Comparison of ENCODE assay signal across 23 mouse cellular contexts in the genomic region with DNA sequence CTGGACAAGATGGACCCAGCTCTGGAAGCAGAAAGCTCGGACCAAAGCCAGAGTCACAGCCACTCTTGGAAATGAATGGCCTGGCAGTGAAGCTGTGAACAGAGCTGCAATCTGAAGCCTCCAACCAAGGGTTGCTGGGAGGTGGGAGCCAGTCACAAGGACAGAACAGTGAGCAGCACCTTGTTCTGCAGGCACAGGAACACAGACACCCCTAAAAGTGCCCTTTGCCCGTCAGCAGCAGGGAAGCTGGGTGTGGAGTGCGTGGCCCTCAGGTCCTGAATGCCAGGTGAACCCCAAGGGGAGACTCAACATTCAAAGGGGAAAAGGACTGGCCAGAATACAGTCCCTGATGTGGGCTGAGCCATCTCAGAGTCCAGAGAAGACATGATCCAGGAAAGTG. TPM values are rescaled to one million over a fixed set of nuclear protein-coding genes. Genes with fewer than 3 reads are reported as not detected.
A peak's percentile ranks its signal among the peaks of the same experiment; 100 is the strongest.
DNase-seq lines count a peak whose midpoint lies in the region; TF ChIP-seq lines count a peak whose summit lies in the region.
"Had no signal": no experiment of that assay in that cellular context is flagged by ENCODE, and none has a peak within 500 bp of the region (broad histone marks: within the 10 kb centered on the region; RNA-seq: fewer than 3 reads in every experiment).

No protein-coding gene starts in this region.

- peaks cover 28% of the 10 kb centered on the region for H3K4me1 ChIP-seq in small intestine, adult 2 months (ENCODE audit: control insufficient read depth, insufficient read depth, insufficient read length, low read length)
- H3K4me1 ChIP-seq: embryonic facial prominence, embryonic 12.5 days had no signal

- H3K36me3 ChIP-seq in small intestine, adult 2 months (ENCODE audit: control insufficient read depth, insufficient read depth, low read length) = peaks cover 31% of the 10 kb centered on the region
- H3K36me3 ChIP-seq: hindbrain, embryonic 15.5 days had no signal

- peak; percentile 5 for DNase-seq in cerebellum, adult 9-11 months
- DNase-seq in cerebellum, adult 9-10 months = no peak
- peak; percentile 3 to 8 for DNase-seq in layer of hippocampus, postnatal 10 days (ENCODE audit: low spot score in 2 of 2)
- no peak for DNase-seq in layer of hippocampus, postnatal 36 days
- DNase-seq in thymus, postnatal 14 days = peak; percentile 2
- no peak for DNase-seq in thymus, postnatal 36 days
- DNase-seq in ovary, postnatal 36 days (ENCODE audit: low spot score) = no peak
- DNase-seq: adrenal gland, adult 2 months; gastrocnemius, postnatal 25 days; heart, postnatal 14 days; kidney, adult 9 months; lung, postnatal 36 days; right cerebral cortex, postnatal 14 days had no signal

- TF ChIP-seq POLR2A in small intestine, adult 2 months (IDR thresholded peaks at IDR 0.05; ENCODE audit: low read depth, low read length) = no peak

- H3K4me3 ChIP-seq in small intestine, adult 2 months (ENCODE audit: low read depth, low read length) = peak overlapping the region; percentile 76
- H3K4me3 ChIP-seq: embryonic facial prominence, embryonic 12.5 days; hindbrain, embryonic 15.5 days; limb, embryonic 12.5 days; neural tube, embryonic 12.5 days had no signal

- no peaks in the 10 kb centered on the region for H3K27me3 ChIP-seq in small intestine, adult 2 months (ENCODE audit: control insufficient read depth, insufficient read depth, low read length)
- H3K27me3 ChIP-seq: embryonic facial prominence, embryonic 12.5 days; hindbrain, embryonic 15.5 days; neural tube, embryonic 12.5 days had no signal

- H3K27ac ChIP-seq in small intestine, adult 2 months (ENCODE audit: insufficient read depth, low read depth, low read length) = peak overlapping the region; percentile 64
- H3K27ac ChIP-seq: embryonic facial prominence, embryonic 12.5 days; hindbrain, embryonic 15.5 days; limb, embryonic 12.5 days; neural tube, embryonic 12.5 days had no signal

- whole genome bisulfite sequencing in small intestine, adult 2 months = 40% methylated on average over 3 of the region's 3 CpGs

- no peak for TF ChIP-seq CTCF in small intestine, adult 2 months (IDR thresholded peaks at IDR 0.05; ENCODE audit: extremely low read depth, insufficient read length, insufficient replicate concordance, low read depth, low read length)

RNA-seq across cellular contexts. Expression of gene Plpp2, which starts 2.0 kb away (rescaled TPM):
- 1 to 10 TPM; 4.0 to 4.3 TPM for total RNA-seq in layer of hippocampus, postnatal 10 days (2021)
- 1 to 10 TPM; 5.3 to 5.9 TPM for total RNA-seq in layer of hippocampus, postnatal 36 days (2021)
- polyA plus RNA-seq in small intestine, adult 2 months (2012; rRNA removed) = 216 and 451 TPM in 2 replicates

RNA-seq across cellular contexts. Expression of gene Mier2, which starts 23.4 kb away (rescaled TPM):
- 10 to 100 TPM; 52.1 to 56.3 TPM for total RNA-seq in layer of hippocampus, postnatal 10 days (2021)
- total RNA-seq in layer of hippocampus, postnatal 36 days (2021) = 10 to 100 TPM; 54.0 to 60.9 TPM
- 61.5 and 89.9 TPM in 2 replicates for polyA plus RNA-seq in small intestine, adult 2 months (2012; rRNA removed)

RNA-seq across cellular contexts. Expression of gene Theg, which starts 55.5 kb away (rescaled TPM):
- not detected for total RNA-seq in layer of hippocampus, postnatal 10 days (2021)
- total RNA-seq in layer of hippocampus, postnatal 36 days (2021) = under 1 TPM in 1 of 2 experiments, not detected in 1; 0.60 TPM
- not detected in 2 replicates for polyA plus RNA-seq in small intestine, adult 2 months (2012; rRNA removed)
- total RNA-seq: adrenal gland, adult 2 months; common myeloid progenitor, adult 5-6 weeks; gastrocnemius, postnatal 25 days; heart, postnatal 14 days; MEL; monocyte, adult 5-6 weeks had no signal
- polyA plus RNA-seq: adrenal gland, adult 2 months; embryonic facial prominence, embryonic 12.5 days; heart, embryonic 11.5 days; hindbrain, embryonic 15.5 days; limb, embryonic 12.5 days; liver, embryonic 16.5 days; neural tube, embryonic 12.5 days had no signal

Comparison
In these comparisons a context has a peak if more than half of its experiments do, and no peak if none do; other contexts are left out.
1. DNase-seq: peak in cerebellum, adult 9-11 months (single experiment), layer of hippocampus, postnatal 10 days (2 of 2) and thymus, postnatal 14 days (single experiment); none in cerebellum, adult 9-10 months (single experiment), layer of hippocampus, postnatal 36 days (0 of 2), thymus, postnatal 36 days (0 of 2) and ovary, postnatal 36 days (single experiment).